Mouse (Mus musculus): ENCODE measurements around the gene Ggt6. TPM values are rescaled to one million over a fixed set of nuclear protein-coding genes. Genes with fewer than 3 reads are reported as not detected.

Gene Ggt6
- total and polyA plus RNA-seq, 3 experiments = 0.13 to 0.19 TPM; not detected in 1

DNA sequence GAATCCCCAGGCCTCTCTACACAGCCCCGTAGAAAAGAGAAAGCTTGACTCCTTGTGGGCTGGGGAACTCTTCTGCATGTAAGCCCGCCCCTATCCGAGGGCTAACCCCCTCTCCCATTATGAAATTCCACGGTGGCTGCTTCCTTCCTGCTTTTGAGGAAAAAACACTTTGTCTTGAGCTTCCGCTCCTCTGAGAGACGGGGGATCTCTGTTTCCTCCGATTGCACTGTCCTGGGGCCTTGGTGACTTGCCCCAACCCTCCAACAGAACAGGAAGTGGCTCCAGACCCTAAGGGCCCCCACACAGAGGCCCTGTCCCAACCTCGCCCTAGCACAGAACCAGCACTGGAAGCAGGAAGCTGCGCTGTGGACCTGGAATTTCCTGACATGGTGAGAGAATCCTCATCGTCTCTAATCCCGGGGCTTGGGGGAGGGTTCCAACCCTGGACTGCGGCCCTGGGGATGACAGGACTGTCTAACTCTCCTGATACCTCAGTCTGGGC is 22.7 kb downstream of the Ggt6 start:
- Histone ChIP-seq H3K9me3 (replicated peaks; ENCODE audit: low read length) (no peaks in the 10 kb centered on the region), H3K4me3 (replicated peaks in 1 of 3; ENCODE audit: low read depth in 2 of 3, low read length in 2 of 3, poor library complexity in 1 of 3) (no peak overlapping the region), H3K4me1 (ENCODE audit: control insufficient read depth in 1 of 2, insufficient read depth in 2 of 2) (peaks cover 18 to 49% of the 10 kb centered on the region in 2 experiments), H3K36me3 (replicated peaks in 1 of 2; ENCODE audit: control insufficient read depth in 1 of 2, insufficient read depth in 1 of 2, low read length in 1 of 2) (peaks cover 0 to 6% of the 10 kb centered on the region in 2 experiments), H3K27me3 (replicated peaks) (no peaks in the 10 kb centered on the region), H3K4me2 (ENCODE audit: insufficient read depth, low read depth, poor library complexity, severe bottlenecking) (no peak overlapping the region), H3K9ac (ENCODE audit: insufficient read depth, low read depth) (no peak overlapping the region), H3K79me2 (replicated peaks; ENCODE audit: control insufficient read depth, extremely low read depth, insufficient read depth, poor library complexity, severe bottlenecking) (no peaks in the 10 kb centered on the region), H3K27ac (ENCODE audit: insufficient read depth, low read depth) (no peak overlapping the region)
- dilution Hi-C loops (cut with MboI; ENCODE audit: extremely low pct_ligation_motif_present, extremely low pct_unique_long_range_greater_than_20kb, low sequenced_read_pairs) = no loop called here
- no peak for DNase-seq (ENCODE audit: extremely low read depth)
- TF ChIP-seq ZKSCAN1 (IDR thresholded peaks at IDR 0.05; ENCODE audit: borderline replicate concordance, low read depth, low read length) (no peak), ZC3H11A (IDR thresholded peaks at IDR 0.05; ENCODE audit: low read depth, low read length) (no peak), ZMIZ1 (IDR thresholded peaks at IDR 0.05; ENCODE audit: low read depth, low read length) (no peak), ETS1 (conservative IDR thresholded peaks at IDR 0.05; ENCODE audit: low read depth, low read length) (no peak)
- in situ Hi-C loops (cut with MboI; ENCODE audit: low pct_ligation_motif_present, low pct_unique_long_range_greater_than_20kb, low sequenced_read_pairs) = loop anchor here (5.0 kb wide), 1 partner anchor 79 kb away; no protein-coding TSS in a partner anchor

DNA sequence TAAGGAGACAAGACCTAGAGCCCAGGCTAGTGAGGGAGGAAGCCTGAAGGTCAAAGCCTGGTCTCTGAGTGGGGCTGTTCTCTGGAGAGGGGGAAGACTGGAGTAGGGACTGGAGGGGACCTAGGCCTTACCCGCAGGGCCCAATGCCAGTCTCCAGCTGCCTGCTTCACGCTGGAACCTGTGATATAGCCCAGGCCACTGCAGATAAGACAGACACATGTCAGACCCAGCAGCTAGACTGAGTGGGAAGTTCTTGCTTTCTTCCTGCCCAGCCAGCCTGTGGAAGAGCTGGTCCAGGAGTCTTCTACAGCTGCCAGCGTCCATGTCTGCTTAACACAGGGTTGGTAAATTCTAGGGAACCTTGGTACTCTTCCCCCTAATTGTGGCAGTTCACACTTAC is 23.2 kb downstream of the Ggt6 start:
- H3K4me2 ChIP-seq (ENCODE audit: insufficient read depth, low read depth, poor library complexity, severe bottlenecking) = no peak overlapping the region
- TF ChIP-seq SIN3A (IDR thresholded peaks at IDR 0.05; ENCODE audit: low read length) (no peak), NRF1 (IDR thresholded peaks at IDR 0.05; ENCODE audit: low read depth, low read length) (no peak), MEF2A (IDR thresholded peaks at IDR 0.05; ENCODE audit: borderline replicate concordance, low read depth, low read length) (no peak), MAFK (IDR thresholded peaks at IDR 0.05; ENCODE audit: insufficient replicate concordance, low read length) (no peak), HCFC1 (IDR thresholded peaks at IDR 0.05; ENCODE audit: low read depth, low read length) (no peak), ZMIZ1 (IDR thresholded peaks at IDR 0.05; ENCODE audit: low read depth, low read length) (no peak), BHLHE40 (IDR thresholded peaks at IDR 0.05; ENCODE audit: low read depth, low read length) (no peak), KAT2A (IDR thresholded peaks at IDR 0.05; ENCODE audit: insufficient replicate concordance, low read length) (no peak), JUN (IDR thresholded peaks at IDR 0.05; ENCODE audit: insufficient read depth, low read depth, low read length) (no peak), UBTF (IDR thresholded peaks at IDR 0.05; ENCODE audit: low read depth, low read length) (no peak), EP300 (IDR thresholded peaks at IDR 0.05; ENCODE audit: low read length) (no peak), ZC3H11A (IDR thresholded peaks at IDR 0.05; ENCODE audit: low read depth, low read length) (no peak), RCOR1 (conservative IDR thresholded peaks at IDR 0.05; ENCODE audit: low read depth, low read length) (no peak), TCF12 (IDR thresholded peaks at IDR 0.05; ENCODE audit: low read depth, low read length) (no peak)

More for the DNA sequence above, 23.2 kb downstream of the Ggt6 start:
- Histone ChIP-seq H3K36me3 (replicated peaks in 1 of 2; ENCODE audit: control insufficient read depth in 1 of 2, insufficient read depth in 1 of 2, low read length in 1 of 2) (peaks cover 0 to 2% of the 10 kb centered on the region in 2 experiments), H3K4me1 (ENCODE audit: control insufficient read depth in 1 of 2, insufficient read depth in 2 of 2) (peaks cover 13 to 44% of the 10 kb centered on the region in 2 experiments), H3K79me2 (replicated peaks; ENCODE audit: control insufficient read depth, extremely low read depth, insufficient read depth, poor library complexity, severe bottlenecking) (no peaks in the 10 kb centered on the region), H3K27me3 (replicated peaks) (no peaks in the 10 kb centered on the region), H3K9ac (ENCODE audit: insufficient read depth, low read depth) (no peak overlapping the region), H3K4me3 (replicated peaks in 1 of 3; ENCODE audit: low read depth in 2 of 3, low read length in 2 of 3, poor library complexity in 1 of 3) (no peak overlapping the region), H3K27ac (ENCODE audit: insufficient read depth, low read depth) (no peak overlapping the region), H3K9me3 (replicated peaks; ENCODE audit: low read length) (no peaks in the 10 kb centered on the region)
- dilution Hi-C loops (cut with MboI; ENCODE audit: extremely low pct_ligation_motif_present, extremely low pct_unique_long_range_greater_than_20kb, low sequenced_read_pairs) (no loop called here), in situ Hi-C loops (cut with MboI; ENCODE audit: low pct_ligation_motif_present, low pct_unique_long_range_greater_than_20kb, low sequenced_read_pairs) (loop anchor here (5.0 kb wide), 1 partner anchor 79 kb away; no protein-coding TSS in a partner anchor)
- no peak for DNase-seq (ENCODE audit: extremely low read depth)
